Mouse (Mus musculus): Measurements from ENCODE around the gene Ostf1.

GRCm38 (mm10) chr19:18557708-18558107 is 73.9 kb downstream of the Ostf1 start:
- TF ChIP-seq CTCF (IDR thresholded peaks at IDR 0.05; ENCODE audit: control insufficient read depth, insufficient read depth, insufficient replicate concordance, low read depth, low read length) (no peak), POLR2A (IDR thresholded peaks at IDR 0.05; ENCODE audit: control insufficient read depth, low read depth, low read length) (no peak)

Measured in testis, adult 2 months (tissue).